Mouse (Mus musculus) bone marrow, adult 2 months (tissue): ENCODE measurements around the gene B4galt5.

Experiments
- CTCF ChIP-seq: fragments of 200-500 bp; IDR thresholded peaks from 2 replicates; pipeline ENCODE4 v1.5.1; 2011; ENCODE audit warnings: low read length, control low read depth; ENCODE audit not compliant: control insufficient read depth, insufficient read depth
- POLR2A ChIP-seq: fragments of 200-500 bp; IDR thresholded peaks from 2 replicates; pipeline ENCODE4 v1.6.1; 2011; ENCODE audit warnings: low read depth, mild to moderate bottlenecking, control low read depth, low read length, borderline replicate concordance; ENCODE audit not compliant: control insufficient read depth

GRCm38 (mm10) chr2:167318981-167319380, 30.0 kb downstream of the B4galt5 start:
- TF ChIP-seq CTCF (no peak), POLR2A (no peak)
